29 mouse cellular contexts compared by ENCODE assay signal in the genomic region with DNA sequence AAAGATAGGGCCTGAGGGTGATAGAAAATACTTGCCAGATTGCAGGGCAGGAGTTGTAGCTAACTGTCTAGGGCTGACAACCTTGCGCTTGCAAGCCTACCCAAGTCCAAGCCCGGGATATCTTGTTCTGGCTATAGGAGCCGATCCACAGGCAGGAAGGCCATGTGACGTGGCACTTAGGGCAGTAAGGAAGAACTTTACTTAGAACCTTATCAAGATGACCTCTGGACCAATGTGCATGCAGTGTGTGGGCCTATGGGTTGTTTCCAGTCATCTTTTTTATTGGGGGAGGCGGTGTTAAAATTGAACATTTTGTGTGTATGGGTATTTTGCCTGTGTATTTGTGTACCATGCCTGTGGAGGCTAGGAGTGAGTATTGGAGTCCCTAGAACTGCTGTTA. TPM values are rescaled to one million over a fixed set of nuclear protein-coding genes. Genes with fewer than 3 reads are reported as not detected.
A peak's percentile ranks its signal among the peaks of the same experiment; 100 is the strongest.
DNase-seq lines count a peak whose midpoint lies in the region; ATAC-seq and TF ChIP-seq lines count a peak whose summit lies in the region.
"Had no signal": no experiment of that assay in that cellular context is flagged by ENCODE, and none has a peak within 500 bp of the region (broad histone marks: within the 10 kb centered on the region; RNA-seq: fewer than 3 reads in every experiment).

No protein-coding gene starts in this region.

- no peaks in the 10 kb centered on the region for H3K79me2 ChIP-seq in CH12.LX (replicated peaks; ENCODE audit: control insufficient read depth, extremely low read depth, insufficient read depth, poor library complexity, severe bottlenecking)

- no peak for TF ChIP-seq EP300 in CH12.LX (IDR thresholded peaks at IDR 0.05; ENCODE audit: low read length)

- no peak overlapping the region for H3K27ac ChIP-seq in CH12.LX (ENCODE audit: insufficient read depth, low read depth)
- peak overlapping the region; percentile 42 for H3K27ac ChIP-seq in intestine, postnatal 0 days (ENCODE audit: low read depth, low read length)
- H3K27ac ChIP-seq in midbrain, embryonic 15.5 days = no peak overlapping the region
- no peak overlapping the region for H3K27ac ChIP-seq in gastrocnemius, adult 2 months
- H3K27ac ChIP-seq: forebrain, embryonic 10.5 days; forebrain, embryonic 13.5 days; heart, embryonic 10.5 days; heart, embryonic 13.5 days; hindbrain, embryonic 10.5 days; hindbrain, embryonic 13.5 days had no signal

- H3K4me1 ChIP-seq in CH12.LX (ENCODE audit: control insufficient read depth in 1 of 2, insufficient read depth in 2 of 2) = peaks cover 2 to 22% of the 10 kb centered on the region in 2 experiments; a peak in 2 of 4 replicates
- H3K4me1 ChIP-seq in intestine, postnatal 0 days (replicated peaks; ENCODE audit: control insufficient read depth, insufficient read depth, low read length) = peaks cover 4% of the 10 kb centered on the region; the same call in 1 of the 2 replicates
- no peaks in the 10 kb centered on the region for H3K4me1 ChIP-seq in midbrain, embryonic 15.5 days
- H3K4me1 ChIP-seq: forebrain, embryonic 10.5 days; forebrain, embryonic 13.5 days; hindbrain, embryonic 10.5 days; hindbrain, embryonic 13.5 days had no signal

- DNase-seq in heart, adult 11 months = peak; percentile 74
- DNase-seq in heart, postnatal 10 days = no peak
- no peak for DNase-seq in CH12.LX (ENCODE audit: extremely low read depth)
- peak; percentile 72 for DNase-seq in yolk sac, embryonic 10.5 days (ENCODE audit: low spot score)
- no peak for DNase-seq in gastrocnemius, adult 2 months
- DNase-seq: adrenal gland, postnatal 10 days; adrenal gland, postnatal 36 days; cerebellum, adult 18-20 months; cerebellum, adult 9-10 months; cerebellum, postnatal 14 days; gastrocnemius, postnatal 14 days; heart, adult 18-20 months; heart, postnatal 36 days had no signal

- TF ChIP-seq RAD21 in CH12.LX (IDR thresholded peaks at IDR 0.05; ENCODE audit: low read depth, low read length) = no peak

- intact Hi-C loops in heart, postnatal 10 days (cut with DNase I) = no loop called here
- intact Hi-C loops in gastrocnemius, adult 2 months (cut with DNase I) = no loop called here

- ATAC-seq in intestine, postnatal 0 days = peak; percentile 72
- ATAC-seq in midbrain, embryonic 15.5 days (replicated peaks) = no peak
- ATAC-seq: forebrain, embryonic 13.5 days; forebrain, embryonic 16.5 days; hindbrain, embryonic 16.5 days; Patski had no signal

- TF ChIP-seq CTCF in CH12.LX (conservative IDR thresholded peaks at IDR 0.05 in 1 of 2, IDR thresholded peaks at IDR 0.05 in 1 of 2; ENCODE audit: low read depth in 2 of 2, low read length in 2 of 2) = no peak
- TF ChIP-seq CTCF in intestine, postnatal 0 days (IDR thresholded peaks at IDR 0.05; ENCODE audit: low read depth) = no peak
- no peak for TF ChIP-seq CTCF in gastrocnemius, adult 2 months (IDR thresholded peaks at IDR 0.05)

- no peak overlapping the region for H3K4me3 ChIP-seq in CH12.LX (replicated peaks in 1 of 3; ENCODE audit: low read depth in 2 of 3, low read length in 2 of 3, poor library complexity in 1 of 3)
- no peak overlapping the region for H3K4me3 ChIP-seq in intestine, postnatal 0 days (ENCODE audit: low read depth, low read length)
- no peak overlapping the region for H3K4me3 ChIP-seq in midbrain, embryonic 15.5 days
- no peak overlapping the region for H3K4me3 ChIP-seq in gastrocnemius, adult 2 months
- H3K4me3 ChIP-seq: forebrain, embryonic 10.5 days; forebrain, embryonic 13.5 days; heart, embryonic 10.5 days; heart, embryonic 13.5 days; hindbrain, embryonic 10.5 days; hindbrain, embryonic 13.5 days had no signal

- no peak for TF ChIP-seq POLR2A in CH12.LX (IDR thresholded peaks at IDR 0.05; ENCODE audit: low read depth, low read length)

- dilution Hi-C loops in CH12.LX (cut with MboI; ENCODE audit: extremely low pct_ligation_motif_present, extremely low pct_unique_long_range_greater_than_20kb, low sequenced_read_pairs) = no loop called here

- no peak overlapping the region for H3K9ac ChIP-seq in CH12.LX (ENCODE audit: insufficient read depth, low read depth)
- H3K9ac ChIP-seq in intestine, postnatal 0 days (ENCODE audit: low read depth, low read length) = no peak overlapping the region
- no peak overlapping the region for H3K9ac ChIP-seq in midbrain, embryonic 15.5 days
- H3K9ac ChIP-seq: forebrain, embryonic 13.5 days; heart, embryonic 13.5 days; hindbrain, embryonic 13.5 days had no signal

- in situ Hi-C loops in CH12.LX (cut with MboI; ENCODE audit: low pct_ligation_motif_present, low pct_unique_long_range_greater_than_20kb, low sequenced_read_pairs) = loop anchor here (25.0 kb wide), 1 partner anchor 184 kb away; no protein-coding TSS in a partner anchor

- no peaks in the 10 kb centered on the region for H3K9me3 ChIP-seq in CH12.LX (replicated peaks; ENCODE audit: low read length)
- no peaks in the 10 kb centered on the region for H3K9me3 ChIP-seq in intestine, postnatal 0 days (ENCODE audit: control insufficient read depth)
- H3K9me3 ChIP-seq in midbrain, embryonic 15.5 days = no peaks in the 10 kb centered on the region
- H3K9me3 ChIP-seq: forebrain, embryonic 10.5 days; forebrain, embryonic 13.5 days; G1E; heart, embryonic 10.5 days; heart, embryonic 13.5 days; hindbrain, embryonic 10.5 days; hindbrain, embryonic 13.5 days had no signal

- no peaks in the 10 kb centered on the region for H3K27me3 ChIP-seq in CH12.LX (replicated peaks)
- no peaks in the 10 kb centered on the region for H3K27me3 ChIP-seq in intestine, postnatal 0 days (replicated peaks; ENCODE audit: control insufficient read depth, insufficient read depth, low read length)
- no peaks in the 10 kb centered on the region for H3K27me3 ChIP-seq in midbrain, embryonic 15.5 days (replicated peaks)
- H3K27me3 ChIP-seq: forebrain, embryonic 13.5 days; heart, embryonic 13.5 days; hindbrain, embryonic 13.5 days; Patski had no signal

- H3K36me3 ChIP-seq in CH12.LX (replicated peaks in 1 of 2; ENCODE audit: control insufficient read depth in 1 of 2, insufficient read depth in 1 of 2, low read length in 1 of 2) = peaks cover 27 to 39% of the 10 kb centered on the region in 2 experiments
- H3K36me3 ChIP-seq in intestine, postnatal 0 days (ENCODE audit: control insufficient read depth, insufficient read depth) = peaks cover 33% of the 10 kb centered on the region
- H3K36me3 ChIP-seq in midbrain, embryonic 15.5 days (replicated peaks) = peaks cover 23% of the 10 kb centered on the region

- 44% methylated on average over 5 of the region's 5 CpGs for WGBS in intestine, postnatal 0 days
- 92% methylated on average over 5 of the region's 5 CpGs for WGBS in midbrain, embryonic 15.5 days

- H3K4me2 ChIP-seq in CH12.LX (ENCODE audit: insufficient read depth, low read depth, poor library complexity, severe bottlenecking) = no peak overlapping the region
- no peak overlapping the region for H3K4me2 ChIP-seq in intestine, postnatal 0 days (replicated peaks; ENCODE audit: low read depth)
- H3K4me2 ChIP-seq in midbrain, embryonic 15.5 days = no peak overlapping the region
- H3K4me2 ChIP-seq: forebrain, embryonic 13.5 days; heart, embryonic 13.5 days; hindbrain, embryonic 13.5 days had no signal

TF ChIP-seq in CH12.LX, 34 proteins besides CTCF, POLR2A, EP300 and RAD21:
- TF ChIP-seq POLR2AphosphoS2 (IDR thresholded peaks at IDR 0.05; ENCODE audit: low read depth, low read length) = 0 out of 2 replicates have a peak, but pooled peaks have one; percentile 59
- no peak for TF ChIP-seq ETS1 (conservative IDR thresholded peaks at IDR 0.05; ENCODE audit: low read depth, low read length)
- TF ChIP-seq SMC3 (IDR thresholded peaks at IDR 0.05; ENCODE audit: low read depth, low read length) = no peak
TF ChIP-seq in CH12.LX: peak in this region for 1.

RNA-seq across cellular contexts. Expression of a gene that starts 18.1 kb away (rescaled TPM):
- not detected for total RNA-seq in heart, postnatal 10 days (2021)
- total RNA-seq in CH12.LX (2012; rRNA removed) (0.21 and 1.2 TPM in 2 replicates), CH12.LX (2014; rRNA removed) (0.38 and 0.43 TPM in 2 replicates)
- polyA plus RNA-seq in CH12.LX (2012; ENCODE audit: insufficient read length, low read depth) = 0.80 and 1.3 TPM in 2 replicates
- polyA plus RNA-seq in intestine, postnatal 0 days (2015; fragmentation: Nextera tagmentation; extraction: Ambion mirVana) = 25.1 and 29.0 TPM in 2 replicates
- 0.29 and 0.34 TPM in 2 replicates for polyA plus RNA-seq in midbrain, embryonic 15.5 days (2015; fragmentation: Nextera tagmentation; extraction: Ambion mirVana)
- not detected for total RNA-seq in gastrocnemius, adult 2 months (2021)
- total RNA-seq: adrenal gland, adult 18-20 months; adrenal gland, postnatal 10 days; adrenal gland, postnatal 36 days; G1E; gastrocnemius, adult 18-20 months; gastrocnemius, postnatal 14 days; gastrocnemius, postnatal 4 days; heart, adult 18-20 months; heart, postnatal 36 days had no signal
- polyA plus RNA-seq: embryonic facial prominence, embryonic 11.5 days; forebrain, embryonic 10.5 days; forebrain, embryonic 13.5 days; G1E; Patski had no signal

Comparison
In these comparisons a context has a peak if more than half of its experiments do, and no peak if none do; other contexts are left out.
1. DNase-seq: peak in heart, adult 11 months (single experiment) and yolk sac, embryonic 10.5 days (single experiment); none in heart, postnatal 10 days (0 of 2), CH12.LX (single experiment) and gastrocnemius, adult 2 months (single experiment).